Mouse (Mus musculus) kidney, adult 2 months (tissue): ENCODE measurements around the gene Tjap1.
A peak's percentile ranks its signal among the peaks of the same experiment; 100 is the strongest.

Experiments used
- CTCF ChIP-seq: fragments of 200-500 bp; conservative IDR thresholded peaks from 2 replicates; pipeline ENCODE4 v1.5.1; 2011; ENCODE audit warnings: low read depth, mild to moderate bottlenecking, control low read depth, low read length, moderate library complexity, mixed read lengths; ENCODE audit not compliant: insufficient read depth, insufficient read length
- POLR2A ChIP-seq: fragments of 200-500 bp; IDR thresholded peaks from one replicate; pipeline ENCODE4 v1.6.1; 2011; ENCODE audit warnings: low read depth, low read length, control low read depth

GRCm38 (mm10) chr17:46265918-46266618 lies 16.8 kb downstream of the Tjap1 start:
- peak; percentile 86 for TF ChIP-seq CTCF
- no peak for TF ChIP-seq POLR2A
